Mouse (Mus musculus): ENCODE data around the gene Mrps18c.

Gene Mrps18c

DNA sequence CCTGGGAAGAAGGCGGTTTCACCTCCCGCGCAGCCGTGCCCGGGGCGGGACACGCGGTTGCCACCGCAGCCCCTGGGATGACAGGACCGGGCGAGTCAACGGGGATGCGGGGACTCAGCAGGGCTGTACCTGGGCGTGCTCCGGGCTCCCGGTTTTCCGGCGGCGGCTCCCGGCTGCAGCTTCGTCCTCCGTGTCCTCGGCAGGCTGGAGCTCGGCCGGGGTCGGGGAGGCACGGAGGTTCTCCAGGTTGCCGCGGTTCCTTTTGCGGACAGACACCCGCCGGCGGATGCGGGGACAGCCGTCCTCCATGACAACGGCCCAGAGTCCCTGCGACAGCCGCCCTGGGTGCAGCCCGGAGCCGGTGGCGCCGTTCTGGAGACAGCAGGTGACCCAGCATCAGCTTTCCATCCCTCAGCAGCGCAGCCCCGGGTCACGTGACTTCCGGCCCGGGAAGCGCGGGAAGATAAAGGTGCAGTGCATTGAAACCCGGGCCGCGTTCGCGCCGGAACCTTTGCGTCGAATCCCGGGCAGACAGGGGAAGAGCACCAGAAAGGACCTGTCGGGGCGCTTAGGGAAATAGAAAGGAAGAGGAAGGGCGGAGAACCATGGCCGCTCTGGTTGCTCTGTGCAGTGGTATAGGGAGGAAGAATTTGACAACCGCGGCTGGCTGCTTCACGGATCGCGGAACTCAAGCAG, at the start of gene Mrps18c, which contains the start of gene Helq:
Gene Mrps18c (plus strand): TSS at position 463 of the 696 bp plus-strand sequence.
Gene Helq (minus strand): TSS at position 434 of the 696 bp plus-strand sequence.
- peak; percentile 91 for DNase-seq (ENCODE audit: low spot score)

DNA sequence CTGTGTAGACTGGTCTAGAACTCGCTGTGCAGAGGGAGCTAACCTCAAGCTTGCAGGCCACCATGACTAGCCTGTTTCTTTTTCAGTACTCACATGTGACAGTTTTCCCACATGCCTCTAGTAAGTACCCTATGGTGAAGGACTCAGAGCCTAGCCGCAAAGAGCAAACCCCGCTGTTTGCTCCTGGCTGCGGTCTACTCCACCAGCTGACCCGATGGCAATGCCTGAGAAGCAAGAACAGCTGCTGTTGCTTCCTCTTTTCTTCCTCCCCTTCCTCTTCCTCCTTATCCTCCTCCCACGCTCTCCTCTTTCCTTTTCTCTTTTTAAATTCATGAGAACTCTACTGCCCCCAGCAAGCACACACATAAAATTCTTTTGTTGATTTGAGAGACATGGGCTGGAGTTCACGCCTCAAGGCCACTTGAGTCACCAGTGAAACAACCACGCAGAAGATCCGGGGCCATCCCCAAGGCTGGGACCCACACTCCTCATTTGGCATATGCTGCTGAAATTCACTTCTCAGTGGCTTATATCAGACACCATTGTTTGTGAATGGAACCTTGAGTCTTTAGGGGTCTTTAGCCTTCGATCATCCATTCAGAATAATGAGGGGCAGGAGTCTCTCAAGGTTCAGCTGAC, 47.7 kb upstream of the Mrps18c start:
- no peak for DNase-seq (ENCODE audit: low spot score)

DNA sequence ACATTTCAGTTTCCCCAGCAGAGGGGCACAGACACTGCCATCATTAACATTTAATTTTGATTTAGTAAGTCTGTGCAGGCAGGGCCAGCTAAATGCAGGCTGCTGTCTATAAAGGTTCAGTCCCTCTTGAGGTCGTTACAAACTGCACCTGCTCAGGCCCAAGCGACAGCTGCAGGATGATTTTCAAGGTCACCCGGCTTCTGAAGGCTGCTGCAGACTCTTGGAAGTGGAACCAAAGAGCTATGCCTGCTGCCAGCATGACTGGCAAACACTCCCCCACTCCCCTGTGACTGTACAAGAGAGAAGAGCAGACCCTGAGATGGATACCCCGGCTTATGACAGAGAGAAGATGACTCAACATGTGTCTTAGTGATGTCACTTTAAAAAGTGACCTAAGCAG, 46.8 kb upstream of the Mrps18c start:
- DNase-seq (ENCODE audit: low spot score): peak; percentile 9

- DNase-seq (ENCODE audit: low spot score): no peak
Observed at GRCm38 (mm10) chr5:100753407-100753806, 45.0 kb upstream of the Mrps18c start.

- DNase-seq (ENCODE audit: low spot score): no peak
Observed at GRCm38 (mm10) chr5:100758121-100758520, 40.3 kb upstream of the Mrps18c start.

- DNase-seq (ENCODE audit: low spot score): no peak
Observed at GRCm38 (mm10) chr5:100760049-100760663, 38.3 kb upstream of the Mrps18c start.

DNA sequence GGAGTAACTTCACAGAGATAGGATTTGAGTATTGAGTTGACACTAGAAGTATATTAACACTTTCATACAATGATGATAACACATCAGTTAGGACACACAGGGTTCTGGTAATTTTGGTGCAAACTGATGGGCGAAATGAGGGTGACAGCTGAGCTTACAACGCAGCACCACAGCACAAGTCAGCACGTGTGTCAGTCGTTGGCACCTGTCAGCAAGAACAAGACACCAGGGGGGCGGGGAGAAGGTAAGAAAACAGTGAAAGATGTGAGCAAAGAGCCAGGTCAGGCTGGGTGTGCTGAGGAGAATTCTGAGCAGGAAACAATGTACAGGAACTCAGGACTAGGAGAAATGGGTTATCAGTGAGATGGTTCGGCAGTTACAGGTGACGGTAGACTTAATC, 36.7 kb upstream of the Mrps18c start:
- DNase-seq (ENCODE audit: low spot score): no peak

GRCm38 (mm10) chr5:100766026-100766425, 32.4 kb upstream of the Mrps18c start:
- DNase-seq (ENCODE audit: low spot score): no peak

DNA sequence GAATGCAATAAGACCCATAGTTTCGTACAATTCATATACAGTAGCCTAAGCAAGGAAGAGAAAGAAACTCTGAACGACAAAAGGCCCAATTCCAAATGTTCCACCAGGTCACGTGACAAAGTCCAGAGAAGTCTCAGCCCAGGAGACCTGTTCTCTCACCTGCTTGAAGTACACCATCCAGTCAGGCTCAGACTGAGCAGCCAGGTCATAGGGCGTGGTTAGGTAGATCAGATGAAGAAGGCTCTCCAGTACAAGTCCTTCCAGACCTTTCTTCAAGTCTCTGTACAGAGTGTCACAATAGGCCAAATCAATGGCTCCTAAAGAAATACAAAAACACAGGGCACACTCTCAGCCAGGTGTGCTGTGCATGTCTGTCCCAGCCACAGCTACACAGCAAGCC, 26.9 kb upstream of the Mrps18c start:
- DNase-seq (ENCODE audit: low spot score): no peak

- no peak for DNase-seq (ENCODE audit: low spot score)
Observed at GRCm38 (mm10) chr5:100775778-100776404, 22.5 kb upstream of the Mrps18c start.

GRCm38 (mm10) chr5:100776900-100777299, 21.5 kb upstream of the Mrps18c start:
- DNase-seq (ENCODE audit: low spot score): no peak

- DNase-seq (ENCODE audit: low spot score): no peak
Observed at GRCm38 (mm10) chr5:100779002-100779401, 19.4 kb upstream of the Mrps18c start.

DNA sequence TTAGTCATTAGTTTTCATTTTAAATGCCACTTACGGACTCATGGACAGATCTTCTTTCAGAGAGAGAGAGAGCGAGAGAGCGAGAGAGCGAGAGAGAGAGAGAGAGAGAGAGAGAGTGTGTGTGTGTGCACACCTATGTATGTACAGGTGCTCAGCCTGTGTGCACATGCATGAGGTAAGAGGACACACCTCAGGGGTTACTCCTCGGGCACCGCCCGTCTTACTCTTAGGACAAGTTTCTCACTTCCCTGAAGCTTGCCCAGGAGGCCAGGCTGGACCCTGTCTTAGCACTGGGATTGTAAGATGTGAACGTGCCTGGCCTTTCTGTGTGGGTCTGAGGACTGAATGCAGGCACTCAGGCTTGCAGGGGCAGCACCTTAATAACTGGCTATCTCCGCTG, 10.9 kb upstream of the Mrps18c start:
- no peak for DNase-seq (ENCODE audit: low spot score)

- no peak for DNase-seq (ENCODE audit: low spot score)
Observed at GRCm38 (mm10) chr5:100792261-100792660, 6.2 kb upstream of the Mrps18c start.

DNA sequence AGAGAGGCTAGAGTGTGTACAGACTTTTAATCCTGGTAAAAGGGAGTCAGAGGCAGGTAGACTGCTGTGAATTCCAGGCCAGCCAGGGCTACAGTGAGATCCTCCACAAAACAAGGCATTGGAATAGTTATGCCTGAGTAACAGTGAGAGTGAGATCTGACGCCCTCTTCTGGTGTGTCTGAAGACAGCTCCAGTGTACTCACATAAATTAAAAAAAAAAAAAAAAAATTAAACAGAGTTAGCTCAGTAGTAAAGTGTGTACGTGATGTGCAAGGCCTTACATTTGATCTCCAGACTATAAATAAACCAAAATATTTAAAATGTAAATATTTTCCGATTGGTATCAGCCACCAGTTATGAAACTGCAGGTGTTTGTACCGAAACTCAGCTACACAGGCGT, 4.3 kb upstream of the Mrps18c start:
- DNase-seq (ENCODE audit: low spot score): no peak

GRCm38 (mm10) chr5:100818341-100818740, 19.9 kb downstream of the Mrps18c start:
- DNase-seq (ENCODE audit: low spot score): no peak

GRCm38 (mm10) chr5:100819568-100820480, 21.4 kb downstream of the Mrps18c start:
- DNase-seq (ENCODE audit: low spot score): no peak

DNA sequence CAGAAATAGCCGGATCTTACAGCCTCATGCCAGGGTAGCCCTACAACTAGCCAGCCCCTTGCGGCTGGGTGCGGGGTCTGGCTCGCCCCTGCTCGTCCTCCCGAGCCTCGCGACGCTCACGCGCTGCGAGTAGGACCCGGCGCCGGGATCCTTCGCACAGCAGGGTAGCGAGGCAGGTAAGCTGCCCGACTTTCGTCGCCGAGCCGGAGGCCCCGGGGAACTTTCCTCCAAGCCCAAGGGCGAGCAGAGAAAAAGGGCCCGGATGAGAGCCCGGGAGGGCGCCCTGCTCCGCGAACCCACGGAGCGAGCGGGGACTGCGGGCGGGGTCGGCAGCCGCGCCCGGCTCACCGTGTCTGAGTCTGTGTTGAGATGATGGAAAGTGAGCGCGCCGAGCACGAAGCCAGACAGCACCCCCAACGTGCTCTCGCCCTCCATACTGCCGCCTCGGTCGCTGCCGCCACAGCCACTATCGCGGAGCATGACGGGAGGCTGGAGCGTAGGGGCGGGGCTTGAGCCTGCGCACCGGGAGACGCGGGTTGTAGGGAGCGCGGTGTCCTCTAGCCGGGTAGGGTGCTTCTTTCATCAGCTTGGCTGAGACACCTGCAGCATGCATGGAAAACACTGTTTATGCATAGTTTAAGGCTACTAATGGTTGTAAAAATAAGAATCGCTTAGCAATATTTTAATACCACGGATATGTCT, 22.2 kb downstream of the Mrps18c start, which contains the start of gene Abraxas1:
Gene Abraxas1 (minus strand): TSS at position 483 of the 702 bp plus-strand sequence.
- peak; percentile 88 for DNase-seq (ENCODE audit: low spot score)

GRCm38 (mm10) chr5:100821375-100821774, 22.9 kb downstream of the Mrps18c start:
- DNase-seq (ENCODE audit: low spot score): no peak

DNA sequence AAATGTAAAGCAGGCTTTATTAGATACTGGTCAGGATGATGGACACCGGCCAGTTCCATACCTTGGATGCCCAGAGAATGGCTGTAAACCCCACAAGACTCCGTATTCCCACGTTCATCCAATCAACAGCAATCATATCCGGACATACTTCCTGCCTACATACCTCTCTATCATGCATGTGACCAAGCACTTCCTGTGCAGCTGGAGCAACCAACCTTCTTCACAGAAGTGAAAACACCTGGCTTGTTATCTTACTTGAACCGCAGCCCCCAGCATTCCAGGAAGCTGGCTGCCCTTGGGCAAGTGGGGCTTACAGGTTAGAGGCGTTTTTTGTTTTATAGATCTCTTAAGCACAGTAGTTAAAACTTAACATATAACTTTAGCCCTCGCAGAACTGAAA, 24.4 kb downstream of the Mrps18c start:
- no peak for DNase-seq (ENCODE audit: low spot score)

- DNase-seq (ENCODE audit: low spot score): no peak
Observed at GRCm38 (mm10) chr5:100825975-100826374, 27.5 kb downstream of the Mrps18c start.
